Mouse (Mus musculus): ENCODE data around the gene Ano2.

DNA sequence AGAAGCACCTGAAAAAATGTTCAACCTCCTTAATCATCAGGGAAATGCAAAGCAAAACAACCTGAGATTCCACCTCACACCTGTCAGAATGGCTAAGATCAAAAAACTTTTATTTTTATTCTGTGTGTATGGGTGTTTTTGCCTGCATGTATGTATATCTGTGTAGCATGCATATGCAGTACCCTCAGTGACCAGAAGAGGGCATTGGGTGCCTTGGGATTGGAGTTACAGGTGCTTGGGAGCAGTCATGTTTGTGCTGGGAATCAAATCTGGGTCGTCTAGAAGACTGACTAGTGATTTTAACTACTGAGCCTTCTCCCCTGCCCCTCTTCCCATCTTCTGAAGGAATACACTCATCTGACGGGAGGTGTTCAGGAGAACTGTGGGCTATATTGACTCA lies 36.2 kb downstream of the Ano2 start:
- no peak for TF ChIP-seq CTCF (IDR thresholded peaks at IDR 0.05; ENCODE audit: insufficient read depth, low read length)
- no peak for TF ChIP-seq POLR2A (IDR thresholded peaks at IDR 0.05; ENCODE audit: borderline replicate concordance, extremely low read depth, low read depth, low read length)

All from lung, adult 2 months (tissue).